In genomic region chr17:34630761-34631301, GRCm38 (mm10) we compare ENCODE assay signal across 8 mouse cellular contexts. TPM values are rescaled to one million over a fixed set of nuclear protein-coding genes. Genes with fewer than 3 reads are reported as not detected.
A peak's percentile ranks its signal among the peaks of the same experiment; 100 is the strongest.
DNase-seq lines count a peak whose midpoint lies in the region; ATAC-seq and TF ChIP-seq lines count a peak whose summit lies in the region.

No protein-coding gene starts in this region.

- peak overlapping the region; percentile 50 for H3K9ac ChIP-seq in hindbrain, embryonic 15.5 days
- peak overlapping the region; percentile 54 for H3K9ac ChIP-seq in midbrain, postnatal 0 days (replicated peaks; ENCODE audit: low read length, poor library complexity, severe bottlenecking)

- H3K27me3 ChIP-seq in hindbrain, embryonic 15.5 days = peaks cover 13% of the 10 kb centered on the region
- H3K27me3 ChIP-seq in midbrain, postnatal 0 days (ENCODE audit: insufficient read depth, low read length) = no peaks in the 10 kb centered on the region

- peak overlapping the region; percentile 99 for H3K27ac ChIP-seq in layer of hippocampus, adult 2 months
- H3K27ac ChIP-seq in hindbrain, embryonic 15.5 days (replicated peaks) = no peak overlapping the region
- H3K27ac ChIP-seq in midbrain, postnatal 0 days (ENCODE audit: low read depth, low read length) = no peak overlapping the region

- intact Hi-C loops in gastrocnemius, postnatal 36 days (cut with DNase I) = no loop called here

- 2% methylated on average over 47 of the region's 48 CpGs for WGBS in hindbrain, embryonic 15.5 days
- WGBS in midbrain, postnatal 0 days = 3% methylated on average over 42 of the region's 48 CpGs

- no peak for ATAC-seq in hindbrain, embryonic 15.5 days (ENCODE audit: low FRiP score, low read depth)
- ATAC-seq in midbrain, postnatal 0 days (ENCODE audit: low FRiP score) = no peak

- peak overlapping the region; percentile 96 for H3K4me2 ChIP-seq in hindbrain, embryonic 15.5 days
- peak overlapping the region; percentile 89 for H3K4me2 ChIP-seq in midbrain, postnatal 0 days (ENCODE audit: low read depth, low read length, poor library complexity, severe bottlenecking)

- peak overlapping the region; percentile 67 for H3K4me3 ChIP-seq in layer of hippocampus, adult 2 months
- H3K4me3 ChIP-seq in hindbrain, embryonic 15.5 days = peak overlapping the region; percentile 85
- peak overlapping the region; percentile 74 for H3K4me3 ChIP-seq in midbrain, postnatal 0 days (ENCODE audit: low read depth, low read length)

- no peak for DNase-seq in layer of hippocampus, adult 2 months (ENCODE audit: low spot score in 2 of 2)
- DNase-seq in layer of hippocampus, adult 9-11 months = no peak
- peak; percentile 72 to 78 for DNase-seq in cerebellum, postnatal 25 days
- no peak for DNase-seq in midbrain, postnatal 0 days (ENCODE audit: low spot score)
- no peak for DNase-seq in layer of hippocampus, postnatal 36 days
- DNase-seq in gastrocnemius, postnatal 36 days = no peak
- DNase-seq in spleen, postnatal 36 days (ENCODE audit: low spot score in 2 of 2) = no peak

- peaks cover 60% of the 10 kb centered on the region for H3K4me1 ChIP-seq in hindbrain, embryonic 15.5 days (replicated peaks)
- peaks cover 20% of the 10 kb centered on the region for H3K4me1 ChIP-seq in midbrain, postnatal 0 days (ENCODE audit: insufficient read depth, low read length)

- H3K9me3 ChIP-seq in hindbrain, embryonic 15.5 days = no peaks in the 10 kb centered on the region
- H3K9me3 ChIP-seq in midbrain, postnatal 0 days (ENCODE audit: low read length) = no peaks in the 10 kb centered on the region

- H3K36me3 ChIP-seq in hindbrain, embryonic 15.5 days = no peaks in the 10 kb centered on the region
- no peaks in the 10 kb centered on the region for H3K36me3 ChIP-seq in midbrain, postnatal 0 days (ENCODE audit: insufficient read depth, low read length)

- no peak for TF ChIP-seq CTCF in layer of hippocampus, adult 2 months (conservative IDR thresholded peaks at IDR 0.05)
- no peak for TF ChIP-seq CTCF in midbrain, postnatal 0 days (IDR thresholded peaks at IDR 0.05)

RNA-seq across cellular contexts. Expression of gene Prrt1, which starts 1.5 kb away (rescaled TPM):
- 100 to 1,000 TPM; 276 to 305 TPM for total RNA-seq in layer of hippocampus, adult 2 months (2021)
- 6.8 and 9.8 TPM in 2 replicates for polyA plus RNA-seq in hindbrain, embryonic 15.5 days (2015; fragmentation: Nextera tagmentation; extraction: Ambion mirVana)
- 9.1 and 15.1 TPM in 2 replicates for total RNA-seq in midbrain, postnatal 0 days (2014; rRNA removed)
- 13.3 and 14.0 TPM in 2 replicates for polyA plus RNA-seq in midbrain, postnatal 0 days (2015; fragmentation: Nextera tagmentation; extraction: Ambion mirVana)
- total RNA-seq in layer of hippocampus, postnatal 36 days (2021) = 100 to 1,000 TPM; 317 to 352 TPM
- total RNA-seq in gastrocnemius, postnatal 36 days (2021) = 1 to 10 TPM in 1 of 2 experiments, under 1 TPM in 1; 0.35 to 1.5 TPM

RNA-seq across cellular contexts. Expression of gene Ppt2, which starts 2.5 kb away (rescaled TPM):
- 10 to 100 TPM; 46.8 to 55.8 TPM for total RNA-seq in layer of hippocampus, adult 2 months (2021)
- 19.1 and 20.4 TPM in 2 replicates for polyA plus RNA-seq in hindbrain, embryonic 15.5 days (2015; fragmentation: Nextera tagmentation; extraction: Ambion mirVana)
- total RNA-seq in midbrain, postnatal 0 days (2014; rRNA removed) = 21.1 and 31.0 TPM in 2 replicates
- 18.0 and 20.8 TPM in 2 replicates for polyA plus RNA-seq in midbrain, postnatal 0 days (2015; fragmentation: Nextera tagmentation; extraction: Ambion mirVana)
- 10 to 100 TPM; 44.4 to 50.8 TPM for total RNA-seq in layer of hippocampus, postnatal 36 days (2021)
- 10 to 100 TPM; 36.2 to 40.0 TPM for total RNA-seq in gastrocnemius, postnatal 36 days (2021)

RNA-seq across cellular contexts. Expression of gene Fkbpl, which starts 13.7 kb away (rescaled TPM):
- total RNA-seq in layer of hippocampus, adult 2 months (2021) = 10 to 100 TPM; 16.2 to 18.8 TPM
- 16.1 and 16.4 TPM in 2 replicates for polyA plus RNA-seq in hindbrain, embryonic 15.5 days (2015; fragmentation: Nextera tagmentation; extraction: Ambion mirVana)
- 6.2 and 7.2 TPM in 2 replicates for total RNA-seq in midbrain, postnatal 0 days (2014; rRNA removed)
- polyA plus RNA-seq in midbrain, postnatal 0 days (2015; fragmentation: Nextera tagmentation; extraction: Ambion mirVana) = 10.7 and 12.9 TPM in 2 replicates
- 10 to 100 TPM; 17.9 to 18.0 TPM for total RNA-seq in layer of hippocampus, postnatal 36 days (2021)
- 1 to 10 TPM; 6.0 to 8.2 TPM for total RNA-seq in gastrocnemius, postnatal 36 days (2021)

RNA-seq across cellular contexts. Expression of gene Egfl8, which starts 15.1 kb away (rescaled TPM):
- total RNA-seq in layer of hippocampus, adult 2 months (2021) = 1 to 10 TPM; 1.7 to 2.4 TPM
- 10.1 and 12.8 TPM in 2 replicates for polyA plus RNA-seq in hindbrain, embryonic 15.5 days (2015; fragmentation: Nextera tagmentation; extraction: Ambion mirVana)
- total RNA-seq in midbrain, postnatal 0 days (2014; rRNA removed) = 3.2 and 6.0 TPM in 2 replicates
- polyA plus RNA-seq in midbrain, postnatal 0 days (2015; fragmentation: Nextera tagmentation; extraction: Ambion mirVana) = 4.9 and 5.0 TPM in 2 replicates
- 1 to 10 TPM; 1.8 to 2.0 TPM for total RNA-seq in layer of hippocampus, postnatal 36 days (2021)
- 1 to 10 TPM; 1.3 to 2.6 TPM for total RNA-seq in gastrocnemius, postnatal 36 days (2021)

RNA-seq across cellular contexts. Expression of gene Atf6b, which starts 16.1 kb away (rescaled TPM):
- 10 to 100 TPM; 92.0 to 93.2 TPM for total RNA-seq in layer of hippocampus, adult 2 months (2021)
- polyA plus RNA-seq in hindbrain, embryonic 15.5 days (2015; fragmentation: Nextera tagmentation; extraction: Ambion mirVana) = 108 and 120 TPM in 2 replicates
- 47.9 and 57.4 TPM in 2 replicates for total RNA-seq in midbrain, postnatal 0 days (2014; rRNA removed)
- polyA plus RNA-seq in midbrain, postnatal 0 days (2015; fragmentation: Nextera tagmentation; extraction: Ambion mirVana) = 83.0 and 86.0 TPM in 2 replicates
- total RNA-seq in layer of hippocampus, postnatal 36 days (2021) = 100 to 1,000 TPM in 1 of 2 experiments, 10 to 100 TPM in 1; 89.9 to 101 TPM
- 1 to 10 TPM; 5.7 to 6.6 TPM for total RNA-seq in gastrocnemius, postnatal 36 days (2021)

Comparison
In these comparisons a context has a peak if more than half of its experiments do, and no peak if none do; other contexts are left out.
1. DNase-seq: peak in cerebellum, postnatal 25 days (2 of 2); none in layer of hippocampus, adult 2 months (0 of 2), layer of hippocampus, adult 9-11 months (single experiment), midbrain, postnatal 0 days (single experiment), layer of hippocampus, postnatal 36 days (0 of 2), gastrocnemius, postnatal 36 days (0 of 2) and spleen, postnatal 36 days (0 of 2).
2. RNA of gene Prrt1, which starts 1.5 kb away (total RNA-seq): 317 to 352 TPM in layer of hippocampus, postnatal 36 days and 276 to 305 TPM in layer of hippocampus, adult 2 months; 9.1 to 15.1 TPM in midbrain, postnatal 0 days and 0.35 to 1.5 TPM in gastrocnemius, postnatal 36 days; every median in the first group is over 10 times any median in the second.
3. Peak in every context shown above with its lines, with median percentiles within 50 percentile points of each other: H3K4me3 ChIP-seq.